Mouse (Mus musculus) ES-E14 (cell line): ENCODE results near the gene Gm17428.

ENCODE experiments used
- CHD2 ChIP-seq: IDR thresholded peaks from 2 replicates; pipeline ENCODE4 v1.6.1; 2014; ENCODE audit warnings: mild to moderate bottlenecking, low read depth, low read length, inconsistent platforms
- HCFC1 ChIP-seq: IDR thresholded peaks from 2 replicates; pipeline ENCODE4 v1.6.1; 2012; ENCODE audit warnings: low read length, inconsistent platforms, borderline replicate concordance; ENCODE audit not compliant: insufficient read depth
- MAFK ChIP-seq: IDR thresholded peaks from 2 replicates; pipeline ENCODE4 v1.6.1; 2014; ENCODE audit warnings: mild to moderate bottlenecking, low read depth, low read length, inconsistent platforms; ENCODE audit not compliant: insufficient read depth
- ZC3H11A ChIP-seq: IDR thresholded peaks from 2 replicates; pipeline ENCODE4 v1.6.1; 2012; ENCODE audit warnings: low read depth, mild to moderate bottlenecking, inconsistent platforms, low read length, borderline replicate concordance
- ZNF384 ChIP-seq: IDR thresholded peaks from 2 replicates; pipeline ENCODE4 v1.6.1; 2012; ENCODE audit warnings: low read depth, low read length, inconsistent platforms

DNA sequence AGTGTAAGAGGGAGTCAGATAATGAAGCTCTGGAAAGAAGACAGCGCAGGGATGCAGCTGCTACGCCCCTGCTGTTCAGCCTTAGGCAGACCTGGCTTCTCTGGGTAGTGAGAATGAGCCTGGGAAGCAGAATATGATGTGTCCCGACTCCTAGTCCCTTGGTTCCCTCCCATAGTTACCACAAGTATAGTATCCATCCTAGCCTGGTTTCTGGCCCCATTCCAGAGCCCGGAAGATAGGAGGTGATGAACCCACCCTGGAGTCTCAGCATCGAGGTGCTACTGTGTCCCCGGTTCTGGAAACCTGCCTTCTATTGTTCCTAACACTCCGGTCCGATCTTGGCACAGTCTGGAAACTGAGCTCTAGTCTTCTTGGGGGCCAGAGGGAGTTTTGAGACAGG is 31.7 kb downstream of the Gm17428 start:
- no peak for TF ChIP-seq CHD2
- no peak for TF ChIP-seq ZC3H11A
- no peak for TF ChIP-seq MAFK
- TF ChIP-seq HCFC1: no peak
- TF ChIP-seq ZNF384: no peak
